Mouse (Mus musculus) brain, embryonic 14.5 days (tissue): ENCODE results near the gene Mfng. TPM values are rescaled to one million over a fixed set of nuclear protein-coding genes. Genes with fewer than 3 reads are reported as not detected.

Source experiments
- DNase-seq: peaks from one replicate; pipeline ENCODE4 v3.0.0-alpha.2; 2011; ENCODE audit warnings: low read depth
- CTCF ChIP-seq: fragments of 200-500 bp; IDR thresholded peaks from 2 replicates; pipeline ENCODE4 v1.5.1; 2012; ENCODE audit warnings: inconsistent platforms, mild to moderate bottlenecking, moderate library complexity, borderline replicate concordance; ENCODE audit not compliant: insufficient read depth, insufficient read length; ENCODE audit errors: extremely low read depth
- POLR2A ChIP-seq: fragments of 200-500 bp; IDR thresholded peaks from 2 replicates; pipeline ENCODE4 v1.6.1; 2012; ENCODE audit warnings: mild to moderate bottlenecking, inconsistent platforms, borderline replicate concordance; ENCODE audit not compliant: poor library complexity, insufficient read depth, insufficient read length, severe bottlenecking; ENCODE audit errors: extremely low read depth
- polyA plus RNA-seq: library from polyadenylated mRNA; depleted of rRNA; stranded (reverse); fragments of >200 nt; gene quantifications from 2 replicates; pipeline ENCODE4 v1.2.3, GENCODE M21; 2012; rRNA removed

Gene Mfng
- polyA plus RNA-seq = 37.6 and 72.6 TPM in 2 replicates

DNA sequence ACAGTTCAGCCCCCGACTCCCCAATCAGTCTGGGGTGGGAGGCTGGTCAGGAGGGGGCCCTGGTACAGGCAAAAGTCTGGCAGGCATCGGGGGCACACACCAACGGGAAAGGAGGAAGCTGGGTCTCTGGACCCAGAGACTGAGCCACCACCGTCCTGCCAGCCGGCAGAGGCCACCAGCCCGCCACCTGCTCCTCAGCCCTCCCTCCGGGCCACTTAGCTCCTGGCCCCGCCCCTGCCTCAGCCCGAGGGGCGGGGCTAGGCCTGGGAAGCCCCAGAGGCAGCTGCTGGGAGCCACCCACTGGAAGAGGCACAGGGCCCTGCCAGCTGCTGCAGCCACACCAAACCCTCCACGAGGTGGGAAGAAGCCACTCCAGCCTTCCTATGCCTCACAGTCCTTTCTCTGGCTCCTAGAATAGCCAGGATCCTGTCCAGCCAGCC lies at the start of gene Mfng:
TSS of gene Mfng (minus strand) at position 186 of the 440 bp plus-strand sequence.
- TF ChIP-seq CTCF (no peak), POLR2A (peak; percentile 67; the same call in 1 of the 2 replicates)
- peak; percentile 94 for DNase-seq

DNA sequence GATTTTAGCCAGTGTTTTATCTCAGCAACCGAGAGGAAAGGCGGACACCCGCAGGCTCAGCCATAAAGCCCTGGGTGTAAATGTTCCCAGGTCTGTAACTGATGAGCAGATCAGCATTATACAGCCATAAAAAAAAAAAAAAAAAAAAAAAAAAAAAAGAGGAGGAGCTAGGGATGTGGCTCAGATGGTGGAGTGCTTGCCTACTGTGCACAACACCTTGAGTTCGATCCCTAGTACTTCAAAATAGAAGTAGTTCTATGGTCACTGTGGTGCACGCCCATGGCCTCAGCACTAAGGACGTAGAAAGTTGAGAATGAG lies 42.8 kb upstream of the Mfng start:
- TF ChIP-seq POLR2A (no peak), CTCF (no peak)
- no peak for DNase-seq

DNA sequence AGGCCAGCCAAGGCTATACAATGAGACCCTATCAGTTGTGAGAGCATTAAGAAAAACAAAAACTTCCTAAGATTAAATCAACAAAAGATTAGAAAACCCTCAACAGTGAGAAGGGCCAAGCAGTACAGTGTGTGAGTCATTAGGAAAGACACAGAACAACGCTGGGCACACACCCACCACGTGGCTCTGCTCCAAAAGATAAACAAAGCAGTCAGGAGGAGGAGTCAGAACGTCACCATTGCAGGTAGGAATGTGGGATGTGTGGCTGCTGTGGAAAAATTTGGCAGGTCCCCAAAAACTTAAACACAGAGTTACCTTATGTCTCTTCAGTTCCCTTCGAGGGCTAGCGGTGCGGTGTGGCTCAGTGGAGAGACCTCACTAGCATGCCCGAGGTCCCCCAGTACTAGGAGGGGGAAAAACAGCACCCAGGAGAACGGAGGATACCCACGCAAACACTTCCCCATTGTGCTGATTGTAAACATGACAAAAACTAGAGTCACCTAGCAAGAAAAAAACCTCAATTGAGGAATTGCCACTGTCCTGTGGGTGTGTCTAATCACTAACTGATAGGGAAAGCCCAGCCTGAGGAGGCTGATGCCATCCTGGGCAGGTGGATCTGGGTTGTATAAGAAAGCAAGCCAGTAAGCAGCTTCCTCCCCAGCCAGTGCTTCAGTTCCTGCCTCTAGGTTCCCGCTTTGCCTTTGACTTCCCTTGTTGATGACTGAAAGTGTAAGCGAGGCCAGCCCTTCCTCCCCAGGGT lies 42.2 kb upstream of the Mfng start:
- no peak for DNase-seq
- no peak for TF ChIP-seq POLR2A
- TF ChIP-seq CTCF = no peak

DNA sequence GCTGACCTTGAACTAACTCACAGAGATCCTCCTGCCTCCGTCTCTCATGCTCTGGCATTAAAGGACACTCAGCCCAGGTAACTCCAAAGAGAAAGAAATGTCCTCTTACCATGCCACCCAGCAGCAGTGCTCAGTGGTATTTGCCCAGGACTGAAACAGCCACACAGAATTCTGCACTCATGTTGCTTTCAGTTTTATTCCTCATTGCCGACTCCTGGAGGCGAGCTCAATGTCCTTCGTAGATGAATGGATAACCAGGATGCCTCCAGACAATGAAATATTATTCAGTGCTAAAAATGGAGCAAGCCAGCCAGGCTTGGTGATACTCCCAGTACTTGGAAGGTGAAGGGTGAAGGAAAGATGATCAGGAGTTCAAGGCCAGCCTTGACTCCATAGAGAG lies 40.3 kb upstream of the Mfng start:
- DNase-seq = no peak
- no peak for TF ChIP-seq CTCF
- no peak for TF ChIP-seq POLR2A

DNA sequence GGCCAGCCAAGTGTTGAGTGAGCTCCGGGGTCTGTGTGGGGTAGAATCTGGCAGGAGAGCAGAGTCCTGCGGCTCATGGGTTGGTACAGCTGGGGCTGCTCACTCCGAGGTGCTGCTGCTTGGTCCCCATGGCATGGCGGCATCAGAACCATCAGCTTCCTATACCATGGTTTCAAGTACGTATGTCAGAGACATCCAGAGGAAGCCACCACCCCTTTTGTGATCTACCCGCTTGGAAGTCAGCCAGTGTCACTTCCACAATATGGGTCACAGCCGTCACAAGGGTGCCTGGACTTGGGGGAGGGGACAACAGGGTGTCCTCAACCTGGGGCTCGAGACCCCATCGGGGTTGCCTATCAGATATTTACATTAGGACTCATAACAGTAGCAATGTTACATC lies 36.9 kb upstream of the Mfng start:
- TF ChIP-seq POLR2A (no peak), CTCF (no peak)
- no peak for DNase-seq

DNA sequence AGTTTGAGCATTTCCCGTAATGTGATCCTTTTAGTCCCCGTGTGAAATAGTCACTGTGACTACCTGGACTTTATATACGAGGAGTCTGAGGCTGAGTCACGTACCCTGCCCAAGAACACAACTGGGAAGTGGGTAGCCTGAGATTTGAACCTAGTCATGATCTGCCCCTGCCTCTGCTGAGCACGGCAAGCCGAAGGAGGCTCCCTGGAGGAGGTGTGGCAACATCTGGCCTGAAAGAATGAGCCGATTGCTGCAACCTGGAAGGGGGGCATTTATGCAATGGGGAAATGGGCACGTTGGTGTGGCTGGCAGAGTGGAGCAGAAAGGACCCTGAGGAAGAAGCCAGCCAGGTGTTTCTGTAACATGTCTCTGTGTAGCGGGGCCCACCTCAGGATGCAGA lies 36.5 kb upstream of the Mfng start:
- no peak for DNase-seq
- TF ChIP-seq CTCF = no peak
- no peak for TF ChIP-seq POLR2A

DNA sequence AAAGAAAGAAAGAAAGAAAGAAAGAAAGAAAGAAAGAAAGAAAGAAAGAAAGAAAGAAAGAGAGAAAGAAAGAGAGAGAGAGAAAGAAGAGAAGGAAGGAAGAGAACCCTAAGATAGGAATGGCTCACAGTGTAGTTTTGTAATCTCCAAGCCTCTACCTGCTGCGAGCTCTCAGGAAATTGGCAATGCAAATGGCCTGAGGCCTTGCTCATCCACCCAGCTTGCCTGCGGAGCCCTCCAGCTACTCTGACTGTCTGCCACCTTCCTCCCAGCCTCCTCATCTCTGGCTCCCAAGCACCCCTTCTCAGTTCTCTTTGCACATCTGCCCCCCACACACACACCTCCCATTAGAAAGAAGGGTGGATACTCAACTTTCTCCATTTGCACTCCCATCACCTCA lies 35.7 kb upstream of the Mfng start:
- TF ChIP-seq CTCF (no peak), POLR2A (no peak)
- DNase-seq = no peak

DNA sequence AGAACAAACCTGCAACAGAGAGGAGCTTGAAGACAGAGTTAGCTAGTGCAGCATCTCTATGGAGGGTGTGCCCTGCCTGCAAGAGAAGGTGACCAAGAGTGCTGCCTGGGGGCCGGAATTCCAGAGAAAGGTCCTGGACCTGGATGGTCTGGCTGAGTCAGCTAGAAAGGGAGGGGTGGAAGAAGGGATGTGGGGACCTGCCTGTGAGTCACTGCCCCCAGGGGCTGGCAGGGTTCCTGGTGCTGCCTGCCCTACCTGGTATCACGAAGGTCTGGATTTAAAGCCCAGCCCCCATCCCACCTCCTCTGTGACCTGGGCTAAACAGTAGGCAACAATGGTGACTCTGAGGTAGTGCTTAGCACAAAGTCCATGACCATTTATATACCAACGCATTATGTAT lies 33.9 kb upstream of the Mfng start:
- TF ChIP-seq POLR2A = no peak
- no peak for TF ChIP-seq CTCF
- no peak for DNase-seq

DNA sequence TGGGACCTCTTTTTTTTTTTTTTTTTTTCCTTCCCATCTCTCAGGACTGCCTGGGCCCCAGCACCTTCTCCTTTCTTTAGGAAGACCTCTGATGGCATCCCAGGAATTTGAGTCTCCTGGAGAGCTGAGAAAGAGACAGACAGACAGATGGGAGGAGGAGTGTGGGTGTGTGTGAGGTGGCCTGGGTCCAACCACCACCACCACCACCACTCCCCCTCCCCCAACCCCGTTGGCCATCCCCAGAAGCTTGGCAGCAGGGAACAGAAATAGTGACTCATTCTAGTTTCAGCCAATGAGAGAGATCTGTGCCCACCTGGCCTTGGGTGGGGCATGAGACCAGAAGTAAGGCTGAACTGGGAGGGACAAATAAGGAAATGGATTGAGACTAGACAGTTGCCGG lies 33.3 kb upstream of the Mfng start:
- DNase-seq = no peak
- TF ChIP-seq CTCF = no peak

DNA sequence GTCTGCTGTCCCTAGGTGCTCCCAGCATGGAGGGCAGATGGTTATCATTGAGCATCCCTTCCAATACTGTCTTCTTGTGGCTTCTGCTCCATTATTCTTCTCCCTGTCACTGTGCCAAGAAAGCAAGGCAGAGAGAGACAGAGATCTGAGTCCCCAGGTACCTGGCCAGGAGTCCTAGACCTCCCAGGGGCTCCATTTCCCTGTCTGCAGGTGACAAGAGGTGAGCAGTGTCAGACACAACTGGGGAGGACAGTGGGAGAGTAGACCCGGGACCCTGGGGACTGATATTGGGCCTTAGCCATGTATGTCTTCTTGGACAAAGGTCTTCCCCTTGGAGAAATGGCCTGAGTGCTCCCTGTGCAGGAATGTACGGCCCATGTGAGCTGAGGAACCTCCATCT lies 32.1 kb upstream of the Mfng start:
- TF ChIP-seq POLR2A (no peak), CTCF (no peak)
- no peak for DNase-seq

DNA sequence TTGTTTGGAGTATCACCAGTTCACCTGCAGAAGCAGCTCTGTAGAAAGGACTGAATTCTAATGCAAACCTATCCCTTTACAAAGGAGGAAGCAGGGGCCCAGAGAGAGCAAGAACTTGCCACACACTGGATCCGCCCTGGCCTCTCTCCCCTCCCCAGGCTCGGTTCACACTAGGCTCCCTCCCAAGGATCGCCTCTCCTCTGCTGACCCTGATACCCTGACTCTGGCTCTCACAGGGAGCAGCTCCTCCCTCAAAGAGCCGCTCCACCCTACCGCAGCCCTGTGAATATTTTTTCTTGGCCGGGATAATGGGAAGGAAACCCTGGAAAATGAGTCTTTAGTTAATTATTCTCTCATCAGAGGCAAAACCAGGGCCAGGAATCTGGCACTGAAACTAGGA lies 31.1 kb upstream of the Mfng start:
- DNase-seq = peak; percentile 41
- no peak for TF ChIP-seq CTCF
- no peak for TF ChIP-seq POLR2A

DNA sequence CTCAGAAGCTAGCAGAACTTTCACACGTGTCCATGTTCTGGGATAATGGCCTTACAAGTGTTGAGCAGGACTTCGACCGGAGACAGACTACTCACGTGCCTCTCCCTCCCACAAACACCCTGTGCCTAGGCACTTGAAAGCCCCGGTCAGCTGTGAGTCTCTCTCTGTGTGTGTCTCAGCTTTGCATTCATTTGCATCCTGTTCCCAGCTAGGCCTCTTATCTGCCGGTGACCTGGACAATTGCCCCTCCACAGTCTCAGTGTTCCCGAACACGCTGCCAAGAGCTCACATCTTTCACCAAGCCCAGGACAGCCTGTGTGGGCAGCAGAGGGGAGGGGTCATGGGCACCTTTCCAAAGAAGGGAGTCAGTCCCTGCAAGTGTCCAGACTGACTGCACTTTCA lies 30.2 kb upstream of the Mfng start:
- DNase-seq = peak; percentile 65
- TF ChIP-seq CTCF = no peak
- TF ChIP-seq POLR2A = no peak

DNA sequence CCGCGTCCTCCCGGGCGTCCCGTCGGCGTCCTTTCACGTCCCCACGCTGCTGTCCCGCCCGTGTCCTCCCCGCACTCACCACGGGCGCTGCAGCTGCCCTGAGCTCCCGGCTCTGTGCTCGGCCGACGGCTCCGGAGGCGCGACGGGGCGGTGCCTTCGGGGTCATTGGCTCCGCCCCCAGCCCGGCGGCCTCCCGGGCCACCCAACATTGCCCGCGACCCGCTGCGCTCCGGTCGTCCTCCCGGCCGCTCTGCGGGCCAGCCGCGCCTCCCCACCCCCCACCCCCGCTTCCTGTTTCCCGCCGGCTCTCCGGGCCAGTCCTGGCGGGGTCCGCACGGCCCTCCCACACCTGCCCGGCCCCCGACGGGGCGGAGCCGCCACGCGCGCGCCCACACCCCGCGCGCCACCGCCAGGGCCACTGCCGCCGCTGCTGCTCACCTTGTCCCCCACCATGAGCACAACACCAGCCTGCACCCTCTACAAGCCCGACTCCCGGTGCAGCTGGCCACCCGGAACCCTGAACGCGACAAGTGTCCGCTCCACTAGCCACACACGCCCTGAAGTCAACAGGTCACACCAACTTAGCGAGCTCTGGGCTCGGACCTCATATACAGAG lies 29.6 kb upstream of the Mfng start, which contains the start of gene Card10:
TSS of gene Card10 (minus strand) at position 267 of the 616 bp plus-strand sequence.
- no peak for TF ChIP-seq CTCF
- TF ChIP-seq POLR2A = 0 out of 2 replicates have a peak, but pooled peaks have one; percentile 23
- peak; percentile 27 for DNase-seq
